Mouse (Mus musculus): Measurements from ENCODE around the gene Camk1g. TPM values are rescaled to one million over a fixed set of nuclear protein-coding genes. Genes with fewer than 3 reads are reported as not detected.
A peak's percentile ranks its signal among the peaks of the same experiment; 100 is the strongest.

Camk1g gene
- polyA plus RNA-seq, 1 experiment from 2014 or later, result 7.9 TPM

DNA sequence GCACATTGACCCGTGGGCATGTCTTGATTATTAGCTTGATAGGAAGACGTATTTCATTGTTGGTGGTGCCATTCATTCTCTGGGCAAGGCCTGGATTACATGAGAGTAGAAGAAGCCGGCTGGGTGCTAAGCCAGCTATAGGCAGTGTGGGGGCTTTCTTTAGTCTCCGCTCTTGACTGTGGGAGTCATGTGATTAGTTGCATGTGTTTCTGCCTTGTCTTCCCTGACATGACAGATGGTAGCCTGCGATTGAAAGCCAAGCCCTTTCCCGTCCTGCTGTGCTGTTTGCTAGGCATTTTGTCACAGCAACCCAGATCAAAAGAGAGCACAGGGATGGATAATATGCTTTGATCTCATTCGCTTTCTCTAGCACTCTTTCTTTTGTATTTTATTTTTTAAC lies 64.7 kb downstream of the Camk1g start:
- Histone ChIP-seq H3K27me3 (ENCODE audit: control insufficient read depth, insufficient read depth, low read length) (no peaks in the 10 kb centered on the region), H3K4me3 (replicated peaks; ENCODE audit: low read length) (no peak overlapping the region), H3K9me3 (replicated peaks; ENCODE audit: control insufficient read depth, low read length) (no peaks in the 10 kb centered on the region), H3K9ac (ENCODE audit: low read length) (no peak overlapping the region), H3K36me3 (ENCODE audit: control insufficient read depth, insufficient read depth, low read length) (no peaks in the 10 kb centered on the region), H3K4me2 (ENCODE audit: low read depth, low read length) (no peak overlapping the region), H3K4me1 (ENCODE audit: control insufficient read depth, insufficient read depth, low read length) (peaks cover 7% of the 10 kb centered on the region; the same call in 1 of the 2 replicates), H3K27ac (ENCODE audit: low read length) (no peak overlapping the region)
- no peak for ATAC-seq (ENCODE audit: insufficient read depth, low FRiP score)
- WGBS, result 44% methylated on average over 7 of the region's 7 CpGs

DNA sequence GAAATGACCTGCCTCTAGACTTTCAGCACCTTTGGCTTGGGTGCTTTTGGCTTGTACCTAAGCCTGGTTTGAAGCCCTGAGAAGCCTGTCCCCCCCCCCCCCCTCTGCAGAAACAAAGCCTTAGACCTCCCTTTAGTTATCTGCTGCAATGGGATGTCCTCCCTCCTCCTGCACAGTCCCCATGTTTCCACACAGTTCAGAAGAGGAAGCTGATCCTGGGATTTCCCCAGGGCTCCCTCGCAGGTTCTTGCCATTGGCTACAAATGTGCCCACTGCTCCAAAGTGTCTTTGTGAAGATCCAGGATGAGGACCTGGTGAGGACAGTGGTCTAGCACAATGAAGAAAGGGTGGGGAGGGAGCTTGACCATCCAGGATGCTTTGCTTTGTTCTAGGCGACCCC lies 67.0 kb downstream of the Camk1g start:
- Histone ChIP-seq H3K36me3 (ENCODE audit: control insufficient read depth, insufficient read depth, low read length) (no peaks in the 10 kb centered on the region), H3K4me2 (ENCODE audit: low read depth, low read length) (peak overlapping the region; percentile 39), H3K27me3 (ENCODE audit: control insufficient read depth, insufficient read depth, low read length) (no peaks in the 10 kb centered on the region), H3K4me3 (replicated peaks; ENCODE audit: low read length) (no peak overlapping the region), H3K27ac (ENCODE audit: low read length) (no peak overlapping the region), H3K4me1 (ENCODE audit: control insufficient read depth, insufficient read depth, low read length) (peaks cover 7% of the 10 kb centered on the region; the same call in 1 of the 2 replicates), H3K9me3 (replicated peaks; ENCODE audit: control insufficient read depth, low read length) (no peaks in the 10 kb centered on the region), H3K9ac (ENCODE audit: low read length) (peak overlapping the region; percentile 26; the same call in 1 of the 2 replicates)
- WGBS, result 68% methylated on average over 2 of the region's 2 CpGs
- ATAC-seq (ENCODE audit: insufficient read depth, low FRiP score), result no peak

DNA sequence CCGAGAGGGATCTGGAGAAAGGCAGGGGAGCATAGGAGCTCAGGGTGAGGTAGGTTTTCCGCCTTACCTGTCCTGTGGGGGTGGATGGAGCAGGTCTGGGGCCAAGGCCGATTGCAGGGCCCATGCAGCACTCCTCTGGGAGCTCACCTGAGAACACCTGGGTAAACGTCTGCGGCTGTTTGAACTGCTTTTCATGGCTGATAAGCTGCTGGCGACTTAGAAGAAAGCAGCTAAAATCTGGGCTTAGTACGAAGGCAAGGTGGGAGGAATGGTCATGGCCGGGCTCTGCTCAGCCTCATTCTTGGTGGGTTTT lies 68.0 kb downstream of the Camk1g start:
- peak overlapping the region; percentile 86 for H3K27ac ChIP-seq (ENCODE audit: low read length)
- H3K4me3 ChIP-seq (replicated peaks; ENCODE audit: low read length), result peak overlapping the region; percentile 35
- peaks cover 7% of the 10 kb centered on the region; the same call in 1 of the 2 replicates for H3K4me1 ChIP-seq (ENCODE audit: control insufficient read depth, insufficient read depth, low read length)
- H3K4me2 ChIP-seq (ENCODE audit: low read depth, low read length), result peak overlapping the region; percentile 39
- H3K9me3 ChIP-seq (replicated peaks; ENCODE audit: control insufficient read depth, low read length), result no peaks in the 10 kb centered on the region
- H3K9ac ChIP-seq (ENCODE audit: low read length), result peak overlapping the region; percentile 59
- ATAC-seq (ENCODE audit: insufficient read depth, low FRiP score), result peak; percentile 81
- H3K36me3 ChIP-seq (ENCODE audit: control insufficient read depth, insufficient read depth, low read length), result no peaks in the 10 kb centered on the region
- H3K27me3 ChIP-seq (ENCODE audit: control insufficient read depth, insufficient read depth, low read length), result no peaks in the 10 kb centered on the region
- WGBS, result 45% methylated on average over 8 of the region's 8 CpGs

DNA sequence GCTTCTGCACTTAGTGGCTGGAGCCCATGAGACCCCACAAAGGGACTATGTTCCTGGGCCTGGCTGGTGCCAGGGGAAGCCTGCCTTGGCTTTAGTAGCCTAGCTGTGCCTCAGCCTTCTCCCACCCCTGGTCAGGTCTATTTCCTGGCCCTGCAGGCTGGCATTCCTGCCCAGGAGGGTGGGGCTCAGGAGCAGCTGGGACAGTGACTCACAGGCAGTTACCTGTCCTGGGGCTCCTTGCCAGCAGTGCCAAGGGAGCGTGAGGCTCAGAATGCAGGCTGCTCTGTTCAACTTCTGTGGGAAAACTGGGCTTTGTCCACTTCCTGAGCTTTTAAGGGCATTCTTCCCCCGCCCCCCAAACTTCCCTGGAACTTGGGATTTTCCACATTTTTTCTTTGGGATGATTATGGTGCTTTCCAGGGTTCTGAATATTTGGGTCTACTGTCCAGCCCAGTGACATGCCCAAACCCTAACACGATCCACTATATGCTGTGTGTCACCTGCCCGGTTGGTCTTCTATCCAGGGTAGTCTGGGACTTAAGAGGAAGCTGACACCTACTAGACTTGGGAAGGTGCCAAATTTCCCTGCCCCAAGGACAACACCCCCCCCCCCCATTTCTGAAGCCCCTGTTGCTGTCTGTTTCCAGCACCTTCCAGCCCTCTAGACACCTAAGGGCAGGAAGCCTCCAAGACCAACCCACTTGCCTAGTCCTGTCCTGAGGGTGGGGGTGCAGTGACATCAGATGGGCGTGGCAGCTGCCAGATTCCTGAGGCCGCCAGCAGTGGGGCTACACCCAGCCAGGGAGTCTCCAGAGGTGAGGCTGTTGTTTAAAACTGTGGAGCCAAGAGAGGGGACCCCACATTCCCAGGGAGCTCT lies 68.6 kb downstream of the Camk1g start:
- H3K36me3 ChIP-seq (ENCODE audit: control insufficient read depth, insufficient read depth, low read length), result no peaks in the 10 kb centered on the region
- H3K27ac ChIP-seq (ENCODE audit: low read length), result peak overlapping the region; percentile 86
- H3K9me3 ChIP-seq (replicated peaks; ENCODE audit: control insufficient read depth, low read length), result no peaks in the 10 kb centered on the region
- peak; percentile 92 for ATAC-seq (ENCODE audit: insufficient read depth, low FRiP score)
- peak overlapping the region; percentile 35 for H3K4me3 ChIP-seq (replicated peaks; ENCODE audit: low read length)
- H3K4me1 ChIP-seq (ENCODE audit: control insufficient read depth, insufficient read depth, low read length), result peaks cover 7% of the 10 kb centered on the region; the same call in 1 of the 2 replicates
- H3K4me2 ChIP-seq (ENCODE audit: low read depth, low read length), result peak overlapping the region; percentile 39
- WGBS, result 48% methylated on average over 6 of the region's 6 CpGs
- H3K9ac ChIP-seq (ENCODE audit: low read length), result peak overlapping the region; percentile 59
- H3K27me3 ChIP-seq (ENCODE audit: control insufficient read depth, insufficient read depth, low read length), result no peaks in the 10 kb centered on the region

DNA sequence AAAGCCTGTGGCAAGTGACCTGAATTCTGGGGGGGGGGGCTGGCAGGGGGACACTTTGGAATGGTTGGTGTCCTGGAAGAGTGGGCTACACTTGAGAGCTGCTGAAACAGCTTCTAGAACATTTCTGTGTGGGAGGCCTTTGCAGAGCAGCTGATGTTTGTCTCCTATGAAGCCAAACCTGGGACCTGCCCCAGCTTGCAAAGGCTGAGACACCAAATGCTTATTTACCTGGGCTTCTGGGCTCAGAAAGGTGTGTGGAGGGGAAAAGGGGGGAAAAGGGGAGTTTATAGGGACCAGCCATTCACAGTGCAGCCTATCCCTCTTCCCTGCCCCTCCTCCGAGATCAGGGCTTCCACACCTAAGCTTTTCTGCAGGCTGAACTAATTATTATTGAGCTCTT lies 70.1 kb downstream of the Camk1g start:
- H3K36me3 ChIP-seq (ENCODE audit: control insufficient read depth, insufficient read depth, low read length), result no peaks in the 10 kb centered on the region
- H3K9me3 ChIP-seq (replicated peaks; ENCODE audit: control insufficient read depth, low read length), result no peaks in the 10 kb centered on the region
- H3K9ac ChIP-seq (ENCODE audit: low read length), result no peak overlapping the region
- 0 out of 2 replicates have a peak overlapping the region, but pooled peaks have one; percentile 86 for H3K27ac ChIP-seq (ENCODE audit: low read length)
- no peaks in the 10 kb centered on the region for H3K27me3 ChIP-seq (ENCODE audit: control insufficient read depth, insufficient read depth, low read length)
- peaks cover 7% of the 10 kb centered on the region; the same call in 1 of the 2 replicates for H3K4me1 ChIP-seq (ENCODE audit: control insufficient read depth, insufficient read depth, low read length)
- H3K4me3 ChIP-seq (replicated peaks; ENCODE audit: low read length), result no peak overlapping the region
- WGBS, result 58% methylated on average over 1 of the region's 1 CpGs
- H3K4me2 ChIP-seq (ENCODE audit: low read depth, low read length), result no peak overlapping the region
- ATAC-seq (ENCODE audit: insufficient read depth, low FRiP score), result no peak

DNA sequence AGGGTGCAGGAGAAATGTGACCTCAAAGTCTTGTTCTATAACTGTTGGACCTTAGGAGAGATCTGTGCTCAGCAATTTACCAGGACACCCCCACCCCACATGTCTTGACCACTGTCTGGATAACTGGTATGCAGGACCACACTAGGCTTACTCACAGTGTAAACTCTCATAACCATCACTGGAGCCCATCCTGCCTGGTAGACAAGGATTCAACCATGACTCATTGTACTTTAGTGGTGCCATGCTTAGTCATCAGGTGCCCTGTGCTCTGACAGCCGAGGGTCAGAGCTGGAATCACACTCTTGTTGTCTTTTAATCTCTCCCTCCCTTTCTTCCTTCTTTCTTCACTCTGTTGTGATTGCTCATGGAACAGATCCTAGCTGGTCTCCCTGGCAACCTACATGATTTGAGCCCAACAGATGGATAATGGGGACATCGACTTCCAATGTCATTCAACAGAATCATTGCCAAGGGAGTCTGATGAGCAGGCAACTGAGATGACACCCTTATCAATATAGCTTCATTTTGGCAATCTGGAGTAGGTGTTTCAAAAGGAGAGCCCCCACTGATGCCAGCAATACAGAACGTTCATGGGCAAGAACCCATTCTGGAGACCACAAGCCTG lies 71.8 kb downstream of the Camk1g start:
- H3K4me2 ChIP-seq (ENCODE audit: low read depth, low read length), result no peak overlapping the region
- H3K9ac ChIP-seq (ENCODE audit: low read length), result no peak overlapping the region
- no peak overlapping the region for H3K4me3 ChIP-seq (replicated peaks; ENCODE audit: low read length)
- H3K9me3 ChIP-seq (replicated peaks; ENCODE audit: control insufficient read depth, low read length), result no peaks in the 10 kb centered on the region
- H3K4me1 ChIP-seq (ENCODE audit: control insufficient read depth, insufficient read depth, low read length), result peaks cover 7% of the 10 kb centered on the region; the same call in 1 of the 2 replicates
- no peak overlapping the region for H3K27ac ChIP-seq (ENCODE audit: low read length)
- ATAC-seq (ENCODE audit: insufficient read depth, low FRiP score), result no peak
- no peaks in the 10 kb centered on the region for H3K27me3 ChIP-seq (ENCODE audit: control insufficient read depth, insufficient read depth, low read length)
- 86% methylated on average over 3 of the region's 3 CpGs for WGBS
- H3K36me3 ChIP-seq (ENCODE audit: control insufficient read depth, insufficient read depth, low read length), result no peaks in the 10 kb centered on the region

Other genes with a start within 250 kb of the Camk1g start
- 6.6 and 6.8 TPM in 2 replicates for gene Diexf, start 240.0 kb downstream of the Camk1g start, polyA plus RNA-seq (2015; fragmentation: Nextera tagmentation; extraction: Ambion mirVana)
- 74.0 and 91.4 TPM in 2 replicates for gene Irf6, start 217.2 kb downstream of the Camk1g start, polyA plus RNA-seq (2015; fragmentation: Nextera tagmentation; extraction: Ambion mirVana)
- gene A130010J15Rik, start 202.3 kb downstream of the Camk1g start, polyA plus RNA-seq (2015; fragmentation: Nextera tagmentation; extraction: Ambion mirVana), result 15.8 and 17.7 TPM in 2 replicates
- gene Traf3ip3, start 168.6 kb downstream of the Camk1g start, polyA plus RNA-seq (2015; fragmentation: Nextera tagmentation; extraction: Ambion mirVana), result 5.0 and 8.5 TPM in 2 replicates
- gene Lamb3, start 162.6 kb downstream of the Camk1g start, polyA plus RNA-seq (2015; fragmentation: Nextera tagmentation; extraction: Ambion mirVana), result 17.6 and 24.6 TPM in 2 replicates
- gene Hsd11b1, start 106.2 kb downstream of the Camk1g start, polyA plus RNA-seq (2015; fragmentation: Nextera tagmentation; extraction: Ambion mirVana), result 2.1 and 3.0 TPM in 2 replicates
- gene G0s2, start 97.1 kb downstream of the Camk1g start, polyA plus RNA-seq (2015; fragmentation: Nextera tagmentation; extraction: Ambion mirVana), result 36.5 and 46.7 TPM in 2 replicates

Measured in stomach, embryonic 16.5 days (tissue).